Mouse (Mus musculus): ENCODE data around the gene 4930438A08Rik. TPM values are rescaled to one million over a fixed set of nuclear protein-coding genes. Genes with fewer than 3 reads are reported as not detected.
"Not testable (repeated sequence)": the region's sequence is repeated elsewhere in the genome, so short reads cannot be mapped to it uniquely, and the experiment has no call there.

The 4930438A08Rik gene
- polyA plus RNA-seq, 1 experiment: not detected

DNA sequence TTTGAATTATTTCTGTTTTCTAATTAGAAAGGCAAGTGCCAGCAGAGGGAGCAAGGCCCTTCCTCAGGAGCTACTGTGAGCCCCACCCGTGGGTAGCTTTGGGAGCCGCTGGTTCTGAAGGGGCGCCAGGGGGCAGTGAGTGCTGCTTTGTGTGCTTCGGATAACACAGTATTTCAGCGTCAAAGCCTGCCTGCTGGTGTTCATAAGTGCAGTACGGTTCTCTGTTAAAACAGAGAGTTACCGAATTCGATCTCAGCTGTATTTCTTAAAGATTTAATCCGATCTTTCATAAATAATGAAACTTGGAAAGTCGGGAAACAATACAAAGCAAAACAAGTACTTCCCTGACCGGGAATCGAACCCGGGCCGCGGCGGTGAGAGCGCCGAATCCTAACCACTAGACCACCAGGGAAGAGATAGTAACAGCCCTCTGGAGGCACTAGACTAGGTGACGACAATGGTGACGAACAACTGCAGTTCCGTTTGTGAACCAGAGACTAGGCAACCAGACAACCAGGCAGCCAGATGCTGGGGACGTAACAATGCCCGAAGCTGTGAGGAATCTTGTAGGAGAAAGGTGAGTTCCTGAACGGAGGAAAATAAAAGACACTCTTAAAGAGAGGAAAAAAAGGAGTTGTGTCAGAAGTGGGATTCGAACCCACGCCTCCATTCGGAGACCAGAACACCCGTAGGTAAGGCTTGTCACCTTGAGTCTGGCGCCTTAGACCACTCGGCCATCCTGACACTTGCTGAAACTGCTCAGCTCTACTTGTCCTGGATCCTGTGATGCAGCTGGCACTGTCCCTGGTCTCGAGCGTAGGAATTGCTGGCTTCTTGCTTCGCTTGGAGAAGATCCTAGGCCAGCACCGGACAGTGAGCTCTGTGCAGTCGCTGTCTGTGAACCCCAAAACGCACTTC is 27.5 kb downstream of the 4930438A08Rik start:
- H3K4me3 ChIP-seq (ENCODE audit: insufficient read depth, low read length): peak overlapping the region; percentile 57
- TF ChIP-seq CTCF (IDR thresholded peaks at IDR 0.05; ENCODE audit: borderline replicate concordance, insufficient read depth, low read length): peak; percentile 51
- no peak for TF ChIP-seq POLR2A (IDR thresholded peaks at IDR 0.05; ENCODE audit: low read depth, low read length)
- peak overlapping the region; percentile 10; the same call in 1 of the 2 replicates for H3K27ac ChIP-seq (ENCODE audit: insufficient read depth, low read length)
- H3K4me1 ChIP-seq (ENCODE audit: control insufficient read depth, insufficient read depth, low read length): no peaks in the 10 kb centered on the region

DNA sequence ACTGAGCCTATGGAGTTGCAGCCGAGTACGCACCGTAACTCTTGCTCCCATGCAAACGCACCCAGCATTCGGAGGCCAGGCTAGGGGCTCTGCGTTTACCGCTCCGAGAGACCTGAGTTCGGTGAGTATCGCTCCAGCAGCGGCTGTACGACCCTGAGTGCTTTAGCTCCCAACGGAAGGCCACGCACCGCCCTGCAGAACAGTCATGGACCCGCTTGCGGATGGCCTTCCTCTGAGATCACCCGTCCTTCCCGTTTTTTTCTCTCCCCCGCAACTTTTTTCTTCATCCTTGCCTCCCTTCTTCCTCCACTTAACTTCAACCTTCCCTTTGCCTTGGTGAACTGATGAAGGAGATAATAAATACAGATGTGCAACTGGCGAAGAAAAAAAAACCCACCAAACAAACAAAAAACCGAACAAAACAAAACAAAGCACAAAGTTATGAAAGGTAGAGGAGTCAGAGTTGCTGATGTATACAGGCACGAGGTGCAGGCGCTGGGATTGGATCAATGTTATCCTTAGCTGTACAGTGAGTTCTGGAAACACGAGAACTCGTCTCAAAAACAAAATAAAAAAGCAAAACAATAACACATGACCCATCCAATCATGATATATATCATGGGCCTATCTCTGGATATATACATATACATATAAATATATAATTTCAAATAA is 28.3 kb downstream of the 4930438A08Rik start:
- TF ChIP-seq CTCF (IDR thresholded peaks at IDR 0.05; ENCODE audit: borderline replicate concordance, insufficient read depth, low read length) (no peak), POLR2A (IDR thresholded peaks at IDR 0.05; ENCODE audit: low read depth, low read length) (no peak; the same call in 1 of the 2 replicates)
- Histone ChIP-seq H3K27ac (ENCODE audit: insufficient read depth, low read length) (peak overlapping the region; percentile 10; the same call in 1 of the 2 replicates), H3K4me3 (ENCODE audit: insufficient read depth, low read length) (peak overlapping the region; percentile 57), H3K4me1 (ENCODE audit: control insufficient read depth, insufficient read depth, low read length) (no peaks in the 10 kb centered on the region)

DNA sequence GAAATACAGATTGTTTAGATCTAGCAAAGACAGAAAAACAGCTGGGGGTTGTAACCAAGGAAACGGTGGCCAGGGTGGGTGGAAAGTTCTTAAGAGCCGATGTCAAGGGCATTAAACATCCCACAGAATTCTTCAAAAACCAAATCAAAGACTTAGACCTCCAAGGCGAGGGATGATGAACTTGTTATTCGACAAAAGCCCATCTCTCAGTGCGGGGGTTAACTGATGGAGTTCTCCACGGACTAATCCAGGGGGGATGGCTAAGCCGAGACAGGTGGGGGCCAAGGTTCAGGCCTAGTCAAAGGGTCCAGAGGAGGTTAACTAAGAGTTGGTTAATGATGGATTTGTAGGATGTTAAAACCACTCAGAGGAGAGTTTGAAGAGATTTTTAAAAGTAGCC is 29.0 kb downstream of the 4930438A08Rik start:
- no peak for TF ChIP-seq POLR2A (IDR thresholded peaks at IDR 0.05; ENCODE audit: low read depth, low read length)
- no peak for TF ChIP-seq CTCF (IDR thresholded peaks at IDR 0.05; ENCODE audit: borderline replicate concordance, insufficient read depth, low read length)
- Histone ChIP-seq H3K4me3 (ENCODE audit: insufficient read depth, low read length) (peak overlapping the region; percentile 32), H3K27ac (ENCODE audit: insufficient read depth, low read length) (no peak overlapping the region), H3K4me1 (ENCODE audit: control insufficient read depth, insufficient read depth, low read length) (no peaks in the 10 kb centered on the region)

DNA sequence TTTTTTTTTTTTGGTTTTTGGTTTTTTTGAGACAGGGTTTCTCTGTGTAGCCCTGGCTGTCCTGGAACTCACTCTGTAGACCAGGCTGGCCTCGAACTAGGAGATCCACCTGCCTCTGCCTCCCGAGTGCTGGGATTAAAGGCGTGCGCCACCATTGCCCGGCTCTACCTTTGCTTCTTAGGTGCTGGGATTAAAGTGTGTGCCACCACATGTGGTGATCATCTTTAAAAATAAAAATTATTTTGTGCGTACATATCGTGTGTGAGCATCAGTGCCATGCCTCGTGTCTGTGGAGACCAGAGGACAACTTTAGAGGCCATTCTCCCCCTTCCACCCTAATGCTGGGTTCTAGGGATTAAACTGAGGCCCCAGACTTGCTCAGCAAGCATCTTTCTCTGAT is 30.7 kb downstream of the 4930438A08Rik start:
- H3K4me1 ChIP-seq (ENCODE audit: control insufficient read depth, insufficient read depth, low read length); H3K4me3 ChIP-seq (ENCODE audit: insufficient read depth, low read length); H3K27ac ChIP-seq (ENCODE audit: insufficient read depth, low read length): not testable (repeated sequence)

DNA sequence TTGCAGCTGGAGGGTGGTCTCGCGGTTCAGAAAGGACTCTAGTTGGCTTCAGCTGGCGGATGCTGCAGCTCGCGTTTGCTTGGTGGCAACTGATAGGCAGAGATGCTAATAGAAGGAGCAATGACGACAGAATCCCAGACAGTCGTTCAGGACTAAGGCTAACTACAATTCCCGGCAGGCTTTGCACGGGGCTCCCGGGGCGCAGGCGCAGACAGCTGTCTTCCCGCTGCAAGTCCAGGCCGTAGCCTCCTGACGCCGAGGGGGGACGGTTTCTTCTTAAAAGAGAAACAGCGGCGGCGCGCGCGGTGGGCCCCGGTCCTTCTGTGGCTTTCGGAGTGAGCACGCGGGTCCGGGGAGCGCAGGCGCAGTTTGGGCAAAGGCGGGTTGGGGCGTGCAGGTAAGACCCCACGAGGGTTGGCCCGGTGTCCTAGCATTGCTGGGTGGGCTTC is 32.3 kb downstream of the 4930438A08Rik start, which contains the start of gene Zfp692:
Gene Zfp692 (plus strand): TSS at position 210 of the 449 bp plus-strand sequence.
- no peaks in the 10 kb centered on the region for H3K4me1 ChIP-seq (ENCODE audit: control insufficient read depth, insufficient read depth, low read length)
- peak; percentile 22 for TF ChIP-seq POLR2A (IDR thresholded peaks at IDR 0.05; ENCODE audit: low read depth, low read length)
- TF ChIP-seq CTCF (IDR thresholded peaks at IDR 0.05; ENCODE audit: borderline replicate concordance, insufficient read depth, low read length): no peak
- H3K27ac ChIP-seq (ENCODE audit: insufficient read depth, low read length): no peak within 1 kb of the TSS
- peak within 1 kb of the TSS; percentile 53 for H3K4me3 ChIP-seq (ENCODE audit: insufficient read depth, low read length)

DNA sequence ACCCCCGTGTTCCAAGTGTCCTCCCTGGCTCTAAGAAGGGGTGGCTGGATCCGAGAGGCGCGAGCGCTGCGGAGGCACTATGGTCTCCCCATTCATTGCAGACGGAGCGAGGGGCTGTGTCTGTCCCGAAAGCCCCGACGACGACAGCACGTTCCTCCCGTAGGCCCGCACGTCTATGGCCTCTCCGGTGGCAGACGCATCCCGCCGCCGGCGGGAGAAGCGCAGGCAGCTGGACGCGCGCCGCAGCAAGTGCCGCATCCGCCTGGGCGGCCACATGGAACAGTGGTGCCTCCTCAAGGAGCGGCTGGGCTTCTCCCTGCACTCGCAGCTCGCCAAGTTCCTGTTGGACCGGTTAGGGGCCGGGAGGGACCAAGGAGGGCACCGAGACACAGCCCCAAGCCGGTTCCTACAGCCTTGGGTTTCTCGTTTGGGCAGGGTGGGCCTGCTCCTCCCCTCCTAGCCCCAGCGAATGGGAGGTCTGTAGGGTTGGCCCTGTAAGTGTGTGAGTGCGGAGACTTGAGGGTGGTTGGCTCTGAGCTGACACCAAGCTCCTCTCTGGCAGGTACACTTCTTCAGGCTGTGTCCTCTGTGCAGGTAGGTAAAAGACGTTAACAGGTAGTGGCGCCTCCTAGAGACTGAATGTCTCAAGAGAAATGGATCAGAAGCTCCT is 32.9 kb downstream of the 4930438A08Rik start:
- no peak overlapping the region for H3K27ac ChIP-seq (ENCODE audit: insufficient read depth, low read length)
- TF ChIP-seq CTCF (IDR thresholded peaks at IDR 0.05; ENCODE audit: borderline replicate concordance, insufficient read depth, low read length) (no peak), POLR2A (IDR thresholded peaks at IDR 0.05; ENCODE audit: low read depth, low read length) (peak; percentile 48)
- no peaks in the 10 kb centered on the region for H3K4me1 ChIP-seq (ENCODE audit: control insufficient read depth, insufficient read depth, low read length)
- H3K4me3 ChIP-seq (ENCODE audit: insufficient read depth, low read length): peak overlapping the region; percentile 53

DNA sequence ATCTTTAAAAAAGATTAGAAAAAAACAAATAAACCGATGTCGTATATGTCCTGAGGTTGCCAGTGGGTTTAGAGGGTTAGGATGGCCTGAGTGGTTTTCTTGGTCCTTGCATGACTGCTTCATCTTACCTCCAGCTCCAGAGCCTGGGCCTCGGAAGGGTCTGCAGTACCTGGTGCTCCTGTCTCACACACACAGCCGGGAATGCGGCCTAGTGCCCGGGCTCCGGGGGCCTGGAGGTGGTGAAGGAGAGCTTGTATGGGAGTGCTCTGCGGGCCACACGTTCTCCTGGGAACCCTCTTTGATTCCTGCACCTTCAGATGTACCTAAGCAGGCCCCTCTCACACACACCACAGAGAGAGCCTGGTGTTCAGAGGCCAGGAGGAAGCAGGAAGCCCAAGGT is 34.1 kb downstream of the 4930438A08Rik start:
- Histone ChIP-seq H3K4me3 (ENCODE audit: insufficient read depth, low read length) (no peak overlapping the region), H3K4me1 (ENCODE audit: control insufficient read depth, insufficient read depth, low read length) (no peaks in the 10 kb centered on the region), H3K27ac (ENCODE audit: insufficient read depth, low read length) (no peak overlapping the region)
- TF ChIP-seq CTCF (IDR thresholded peaks at IDR 0.05; ENCODE audit: borderline replicate concordance, insufficient read depth, low read length) (no peak), POLR2A (IDR thresholded peaks at IDR 0.05; ENCODE audit: low read depth, low read length) (no peak)

DNA sequence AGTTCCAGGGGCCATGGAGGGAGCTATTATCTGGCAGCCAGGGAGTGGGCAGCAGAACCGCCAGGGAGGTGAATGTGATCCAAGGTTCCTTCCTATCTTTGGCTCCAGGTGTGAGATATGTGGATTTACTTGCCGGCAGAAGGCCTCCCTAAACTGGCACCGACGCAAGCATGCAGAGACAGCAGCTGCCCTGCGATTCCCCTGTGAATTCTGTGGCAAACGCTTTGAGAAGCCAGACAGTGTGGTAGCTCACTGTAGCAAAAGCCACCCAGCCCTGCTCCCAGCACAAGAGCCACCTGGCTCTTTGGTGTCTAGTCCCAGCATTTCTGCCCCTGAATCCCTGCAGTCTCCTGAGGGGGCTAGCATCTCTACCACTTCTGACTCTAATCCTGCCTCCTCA is 39.5 kb downstream of the 4930438A08Rik start:
- TF ChIP-seq CTCF (IDR thresholded peaks at IDR 0.05; ENCODE audit: borderline replicate concordance, insufficient read depth, low read length) (no peak), POLR2A (IDR thresholded peaks at IDR 0.05; ENCODE audit: low read depth, low read length) (no peak)
- no peaks in the 10 kb centered on the region for H3K4me1 ChIP-seq (ENCODE audit: control insufficient read depth, insufficient read depth, low read length)
- no peak overlapping the region for H3K27ac ChIP-seq (ENCODE audit: insufficient read depth, low read length)
- H3K4me3 ChIP-seq (ENCODE audit: insufficient read depth, low read length): no peak overlapping the region

DNA sequence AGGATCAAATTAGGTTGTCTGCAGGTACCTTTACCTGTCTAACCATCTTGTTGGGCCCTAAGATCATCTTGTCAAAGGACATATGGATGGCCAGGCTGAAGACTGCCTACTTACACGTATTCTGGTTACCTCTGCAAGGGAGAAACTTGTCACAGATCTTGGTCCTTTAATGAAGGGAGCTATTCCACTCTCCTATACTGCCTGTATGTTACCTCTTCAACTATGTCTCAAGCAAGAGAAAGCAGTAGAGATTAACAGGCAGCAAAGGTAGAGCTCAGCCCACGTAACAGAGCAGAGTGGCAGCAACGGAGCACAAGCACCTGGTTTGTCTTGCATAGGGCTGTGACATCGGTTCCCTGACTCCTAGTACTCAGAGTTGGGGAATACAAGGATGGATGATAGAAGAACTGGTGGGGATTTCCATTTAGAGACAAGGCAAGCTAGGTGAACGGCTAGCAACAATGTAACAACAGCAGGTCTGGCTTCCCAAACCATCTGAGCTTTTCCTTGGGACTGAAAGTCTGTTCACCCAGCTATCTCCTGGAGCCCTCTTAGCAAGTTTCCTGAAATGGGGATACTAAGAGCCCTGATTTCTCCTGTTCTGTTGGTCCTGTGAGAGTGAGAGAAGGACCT is 41.1 kb downstream of the 4930438A08Rik start:
- TF ChIP-seq CTCF (IDR thresholded peaks at IDR 0.05; ENCODE audit: borderline replicate concordance, insufficient read depth, low read length): no peak
- 0 out of 2 replicates have a peak, but pooled peaks have one; percentile 12 for TF ChIP-seq POLR2A (IDR thresholded peaks at IDR 0.05; ENCODE audit: low read depth, low read length)
- Histone ChIP-seq H3K27ac (ENCODE audit: insufficient read depth, low read length) (no peak overlapping the region), H3K4me3 (ENCODE audit: insufficient read depth, low read length) (no peak overlapping the region), H3K4me1 (ENCODE audit: control insufficient read depth, insufficient read depth, low read length) (no peaks in the 10 kb centered on the region)

Measured in embryonic fibroblast, embryonic 13.5 days (primary cell).